Mouse (Mus musculus) embryonic stem cell, embryonic (primary cell): Measurements from ENCODE around the gene Srl.

Source experiments
- CTCF ChIA-PET, 4 experiments: fragments of 300-600 bp in 2 of 4; fragments of 350-600 bp in 2 of 4; sonication (Branson Sonifier 250); formaldehyde crosslinking; loops; one replicate each; lab custom pipeline; 2022; ENCODE audit warnings: inconsistent platforms in 2 of 4; lab: Charles Lee
- POLR2A ChIA-PET, 4 experiments: fragments of 300-600 bp in 2 of 4; fragments of 350-600 bp in 2 of 4; sonication (Branson Sonifier 250); formaldehyde crosslinking; loops; one replicate each; lab custom pipeline; 2022; ENCODE audit warnings: antibody characterized with exemption in 4 of 4, inconsistent platforms in 1 of 4; lab: Charles Lee

Gene Srl

GRCm38 (mm10) chr16:4560145-4560952 is 18.7 kb upstream of the Srl start:
- ChIA-PET POLR2A (interaction anchor here (0.6 to 22.9 kb wide), 97 partner anchors 8 to 713 kb away, joined by 3 to 632 read pairs (median 5); partner anchors contain the start of genes Pam16 (in 4 of the 4), Glis2 (in 3 of the 4), Hmox2 (in 3 of the 4) and Srl (in 3 of the 4)), CTCF (interaction anchor here (0.6 to 5.4 kb wide), 107 partner anchors 8 to 826 kb away, joined by 3 to 63 read pairs (median 4); partner anchors contain the start of genes Srl (in 3 of the 4), Cdip1 (in 2 of the 4), Coro7 (in 2 of the 4) and Pam16 (in 2 of the 4))

GRCm38 (mm10) chr16:4559715-4560144 is 18.1 kb upstream of the Srl start, which contains the start of gene Tfap4:
TSS of gene Tfap4 (minus strand) at chr16:4559854.
- POLR2A ChIA-PET = interaction anchor here (0.6 to 22.9 kb wide), 91 partner anchors 8 to 712 kb away, joined by 3 to 632 read pairs (median 6); partner anchors contain the start of genes Pam16 (in 4 of the 4), Srl (in 3 of the 4), Ubald1 (in 3 of the 4) and Coro7 (in 2 of the 4)
- CTCF ChIA-PET = interaction anchor here (0.6 to 5.4 kb wide), 80 partner anchors 8 to 825 kb away, joined by 3 to 63 read pairs (median 5); partner anchors contain the start of genes Srl (in 3 of the 4), Cdip1 (in 1 of the 4), Glis2 (in 1 of the 4) and Hmox2 (in 1 of the 4)

- ChIA-PET CTCF (interaction anchor here (0.6 to 5.4 kb wide), 68 partner anchors 7 to 1921 kb away, joined by 3 to 63 read pairs (median 5); partner anchors contain the start of genes Srl (in 3 of the 4), Cdip1 (in 1 of the 4), Hmox2 (in 1 of the 4) and Pam16 (in 1 of the 4)), POLR2A (interaction anchor here (0.6 to 22.9 kb wide), 111 partner anchors 7 to 712 kb away, joined by 3 to 632 read pairs (median 5); partner anchors contain the start of genes Pam16 (in 4 of the 4), Srl (in 4 of the 4), Ubald1 (in 3 of the 4) and Coro7 (in 2 of the 4))
Measured at GRCm38 (mm10) chr16:4558980-4559631, 17.5 kb upstream of the Srl start.

- CTCF ChIA-PET = interaction anchor here (0.6 to 5.4 kb wide), 26 partner anchors 7 to 1922 kb away, joined by 3 to 63 read pairs (median 7); partner anchors contain the start of genes Srl (in 3 of the 4) and Pam16 (in 1 of the 4)
- POLR2A ChIA-PET = interaction anchor here (0.6 to 22.9 kb wide), 98 partner anchors 7 to 711 kb away, joined by 3 to 632 read pairs (median 5); partner anchors contain the start of genes Pam16 (in 4 of the 4), Srl (in 4 of the 4), Ubald1 (in 3 of the 4) and Coro7 (in 2 of the 4)
Measured at GRCm38 (mm10) chr16:4558384-4558979, 16.9 kb upstream of the Srl start.

GRCm38 (mm10) chr16:4557949-4558348 is 16.3 kb upstream of the Srl start:
- CTCF ChIA-PET = interaction anchor here (0.7 to 5.4 kb wide), 20 partner anchors 9 to 109 kb away, joined by 3 to 63 read pairs (median 7); partner anchors contain the start of gene Srl (in 3 of the 4)
- POLR2A ChIA-PET = interaction anchor here (0.6 to 22.9 kb wide), 87 partner anchors 9 to 710 kb away, joined by 3 to 632 read pairs (median 6); partner anchors contain the start of genes Pam16 (in 4 of the 4), Srl (in 3 of the 4), Ubald1 (in 3 of the 4) and Glis2 (in 2 of the 4)

GRCm38 (mm10) chr16:4557085-4557484 is 15.5 kb upstream of the Srl start:
- ChIA-PET CTCF (interaction anchor here (0.5 to 5.4 kb wide), 9 partner anchors 15 to 110 kb away, joined by 3 to 63 read pairs (median 7); partner anchors contain the start of genes Glis2 (in 1 of the 4) and Srl (in 1 of the 4)), POLR2A (interaction anchor here (0.5 to 22.9 kb wide), 39 partner anchors 8 to 685 kb away, joined by 3 to 632 read pairs (median 4); partner anchors contain the start of genes Pam16 (in 2 of the 4), Srl (in 2 of the 4), Ubald1 (in 2 of the 4) and 1700037C18Rik (in 1 of the 4))

- ChIA-PET POLR2A (interaction anchor here in 3 of 4 experiments (0.6 to 22.9 kb wide), 15 partner anchors 7 to 325 kb away, joined by 3 to 632 read pairs (median 6); partner anchors contain the start of genes Srl (in 3 of the 3), Glis2 (in 1 of the 3), Pam16 (in 1 of the 3) and Ubald1 (in 1 of the 3)), CTCF (interaction anchor here in 3 of 4 experiments (0.6 to 2.8 kb wide), 11 partner anchors 10 to 239 kb away, joined by 3 to 11 read pairs (median 4); partner anchors contain the start of gene Srl (in 1 of the 3))
Measured at GRCm38 (mm10) chr16:4555555-4555954, 13.9 kb upstream of the Srl start.

- ChIA-PET CTCF (interaction anchor here (0.6 to 3.1 kb wide), 22 partner anchors 7 to 360 kb away, joined by 3 to 61 read pairs (median 4); partner anchors contain the start of genes Srl (in 2 of the 4) and Tfap4 (in 2 of the 4)), POLR2A (interaction anchor here in 3 of 4 experiments (0.7 to 22.9 kb wide), 23 partner anchors 7 to 645 kb away, joined by 3 to 632 read pairs (median 5); partner anchors contain the start of genes Srl (in 2 of the 3), Glis2 (in 1 of the 3), Pam16 (in 1 of the 3) and Tfap4 (in 1 of the 3))
Measured at GRCm38 (mm10) chr16:4552829-4553550, 11.4 kb upstream of the Srl start.

- CTCF ChIA-PET = interaction anchor here (0.8 to 3.1 kb wide), 32 partner anchors 8 to 592 kb away, joined by 3 to 61 read pairs (median 6); partner anchors contain the start of genes Srl (in 2 of the 4) and Tfap4 (in 2 of the 4)
- POLR2A ChIA-PET = interaction anchor here (0.9 to 22.9 kb wide), 24 partner anchors 8 to 328 kb away, joined by 3 to 632 read pairs (median 5); partner anchors contain the start of genes Srl (in 2 of the 4), Tfap4 (in 2 of the 4), Cdip1 (in 1 of the 4) and Glis2 (in 1 of the 4)
Measured at GRCm38 (mm10) chr16:4551885-4552284, 10.3 kb upstream of the Srl start.

GRCm38 (mm10) chr16:4551056-4551455 is 9.4 kb upstream of the Srl start:
- CTCF ChIA-PET = interaction anchor here (0.5 to 3.1 kb wide), 55 partner anchors 9 to 704 kb away, joined by 3 to 61 read pairs (median 5); partner anchors contain the start of genes Tfap4 (in 3 of the 4), Pam16 (in 2 of the 4), Srl (in 2 of the 4) and Cdip1 (in 1 of the 4)
- POLR2A ChIA-PET = interaction anchor here (0.8 to 22.9 kb wide), 15 partner anchors 9 to 283 kb away, joined by 3 to 632 read pairs (median 4); partner anchors contain the start of genes Tfap4 (in 3 of the 4), Srl (in 2 of the 4), Cdip1 (in 1 of the 4) and Glis2 (in 1 of the 4)

- POLR2A ChIA-PET = interaction anchor here (0.6 to 3.9 kb wide), 17 partner anchors 9 to 342 kb away, joined by 3 to 49 read pairs (median 3); partner anchors contain the start of gene Tfap4 (in 2 of the 4)
- CTCF ChIA-PET = interaction anchor here (0.5 to 2.2 kb wide), 32 partner anchors 9 to 310 kb away, joined by 3 to 24 read pairs (median 4); partner anchors contain the start of gene Tfap4 (in 3 of the 4)
Measured at GRCm38 (mm10) chr16:4548953-4549688, 7.5 kb upstream of the Srl start.

- CTCF ChIA-PET = interaction anchor here in 1 of 4 experiments (1.0 to 1.3 kb wide), 2 partner anchors 13 to 56 kb away, joined by 3 to 6 read pairs; partner anchors contain the start of gene Tfap4
- POLR2A ChIA-PET = interaction anchor here in 3 of 4 experiments (0.6 to 3.9 kb wide), 9 partner anchors 10 to 333 kb away, joined by 3 to 49 read pairs (median 3); partner anchors contain the start of genes Glis2 (in 1 of the 3), Tfap4 (in 1 of the 3) and Ubald1 (in 1 of the 3)
Measured at GRCm38 (mm10) chr16:4547611-4548010, 6.0 kb upstream of the Srl start.

GRCm38 (mm10) chr16:4546838-4547237 is 5.2 kb upstream of the Srl start:
- ChIA-PET POLR2A (interaction anchor here in 3 of 4 experiments (0.6 to 3.9 kb wide), 9 partner anchors 10 to 334 kb away, joined by 3 to 49 read pairs (median 3); partner anchors contain the start of genes Glis2 (in 1 of the 3), Tfap4 (in 1 of the 3) and Ubald1 (in 1 of the 3)), CTCF (interaction anchor here in 2 of 4 experiments (1.0 to 2.8 kb wide), 3 partner anchors 13 to 61 kb away, joined by 3 to 9 read pairs (median 6); partner anchors contain the start of gene Tfap4 (in 1 of the 2))
